Mouse (Mus musculus) G1E (cell line): ENCODE data around the gene Zfp74.

ENCODE experiments used
- CTCF ChIP-seq: IDR thresholded peaks from 2 replicates; pipeline ENCODE4 v1.5.1; 2012; ENCODE audit warnings: low read depth, low read length, inconsistent platforms, mixed read lengths
- GATA1 ChIP-seq: IDR thresholded peaks from 2 replicates; pipeline ENCODE4 v1.6.1; 2012; ENCODE audit warnings: borderline replicate concordance, low read length, inconsistent platforms, mixed read lengths
- GATA2 ChIP-seq: IDR thresholded peaks from 2 replicates; pipeline ENCODE4 v1.6.1; 2012; ENCODE audit warnings: low read depth, low read length, inconsistent platforms, borderline replicate concordance
- POLR2AphosphoS5 ChIP-seq: IDR thresholded peaks from 2 replicates; pipeline ENCODE4 v1.6.1; 2012; ENCODE audit warnings: low read depth, low read length, inconsistent platforms; ENCODE audit not compliant: insufficient replicate concordance
- TAL1 ChIP-seq: conservative IDR thresholded peaks from 2 replicates; pipeline ENCODE4 v1.6.1; 2012; ENCODE audit warnings: low read depth, low read length, inconsistent platforms, mixed read lengths

DNA sequence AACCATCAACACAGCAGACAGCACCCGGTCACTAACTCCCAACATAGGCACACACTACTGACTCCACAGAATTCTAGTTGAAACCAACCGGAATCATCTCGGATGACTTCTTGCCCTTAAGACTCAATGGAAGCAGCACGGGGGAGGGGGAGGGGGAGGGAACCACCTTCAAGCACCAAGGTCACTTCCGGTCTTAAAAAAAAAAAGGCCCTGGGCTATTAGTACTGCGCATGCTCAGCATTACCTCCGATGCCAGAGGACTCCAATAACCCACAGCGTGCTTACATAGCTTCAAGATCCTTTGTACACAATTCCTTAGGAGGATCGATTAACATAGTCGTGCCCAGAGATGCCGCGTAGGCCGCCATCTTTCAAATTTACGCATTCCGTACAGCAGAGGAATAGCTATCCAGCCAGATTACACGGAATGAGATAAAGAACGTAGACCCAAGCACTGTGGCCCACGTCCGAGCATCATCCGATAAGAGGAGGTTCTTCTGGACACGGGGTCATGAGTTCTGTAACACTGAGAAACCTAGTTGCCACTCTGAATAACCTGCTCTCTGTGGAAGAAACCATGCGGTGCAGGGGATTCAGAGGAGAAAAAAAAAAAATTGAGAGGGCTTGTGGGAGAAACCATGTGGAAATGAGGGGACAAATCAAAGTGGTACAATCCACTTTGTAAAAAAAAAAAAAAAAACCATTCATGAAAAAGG lies 47.8 kb downstream of the Zfp74 start, which contains the start of gene Zfp27:
- TF ChIP-seq TAL1 = no peak
- TF ChIP-seq CTCF = no peak
- no peak for TF ChIP-seq GATA1
- TF ChIP-seq GATA2 = no peak
- no peak for TF ChIP-seq POLR2AphosphoS5
